Mouse (Mus musculus) inflammation-experienced regulatory T-cells, adult 16 weeks (primary cell): ENCODE data around the gene Nipsnap3b. TPM values are rescaled to one million over a fixed set of nuclear protein-coding genes. Genes with fewer than 3 reads are reported as not detected.

ENCODE experiments used
- polyA plus RNA-seq: library from polyadenylated mRNA; unstranded; fragments of 100-300 nt; shearing (Covaris generic); gene quantifications from one replicate; pipeline ENCODE4 v1.2.1, GENCODE M21; 2017

Gene Nipsnap3b
- polyA plus RNA-seq = 81.2 TPM

GRCm38 (mm10) chr4:53011732-53012361, at the start of gene Nipsnap3b:
Gene Nipsnap3b (plus strand): TSS chr4:53011880.

GRCm38 (mm10) chr4:52964247-52964646, 47.4 kb upstream of the Nipsnap3b start, which contains the start of gene Olfr270:
Gene Olfr270 (plus strand): TSS chr4:52964547.

GRCm38 (mm10) chr4:52989248-52989647, 22.4 kb upstream of the Nipsnap3b start, which contains the start of gene Nipsnap3a:
Gene Nipsnap3a (plus strand): TSS chr4:52989272.

Other genes with a start within 250 kb of the Nipsnap3b start
- not detected for gene Olfr275, start 197.3 kb upstream of the Nipsnap3b start, polyA plus RNA-seq
- gene Olfr273, start 152.6 kb upstream of the Nipsnap3b start, polyA plus RNA-seq = not detected
- gene Olfr272, start 92.7 kb upstream of the Nipsnap3b start, polyA plus RNA-seq = not detected
- not detected for gene Olfr270, start 47.3 kb upstream of the Nipsnap3b start, polyA plus RNA-seq
- gene Nipsnap3a, start 22.6 kb upstream of the Nipsnap3b start, polyA plus RNA-seq = not detected
- 7.0 TPM for gene Abca1, start 148.0 kb downstream of the Nipsnap3b start, polyA plus RNA-seq